Mouse (Mus musculus) ES-E14 (cell line): ENCODE results near the gene Kif13a. TPM values are rescaled to one million over a fixed set of nuclear protein-coding genes. Genes with fewer than 3 reads are reported as not detected.

Experiments used
- DNase-seq: peaks from one replicate; pipeline ENCODE4 v3.0.0-alpha.2; 2013; ENCODE audit warnings: low read depth, low spot score
- H3K27ac ChIP-seq: 2 replicates; pipeline ENCODE4 v1.5.1; 2012; ENCODE audit warnings: low read depth, mild to moderate bottlenecking, low read length, moderate library complexity, mixed read lengths; ENCODE audit not compliant: poor library complexity, insufficient read depth, severe bottlenecking
- H3K36me3 ChIP-seq: 2 replicates; pipeline ENCODE4 v1.6.1; 2012; ENCODE audit warnings: mild to moderate bottlenecking, low read length, moderate library complexity, mixed read lengths; ENCODE audit not compliant: control insufficient read depth, poor library complexity, insufficient read depth, severe bottlenecking
- H3K4me1 ChIP-seq, 2 experiments: fragments of 150-350 bp in 1 of 2; sonication (generic) in 1 of 2; 2 replicates each; pipeline ENCODE4 v1.6.1; 2012; ENCODE audit warnings: low read length in 2 of 2, mild to moderate bottlenecking in 1 of 2, mixed read lengths in 1 of 2; ENCODE audit not compliant: control insufficient read depth in 2 of 2, insufficient read depth in 2 of 2, poor library complexity in 1 of 2
- H3K4me3 ChIP-seq, 2 experiments: fragments of 150-350 bp in 1 of 2; sonication (generic) in 1 of 2; 2 replicates each; pipeline ENCODE4 v1.5.1; 2012; ENCODE audit warnings: low read length in 2 of 2, low read depth in 1 of 2, mild to moderate bottlenecking in 1 of 2, mixed read lengths in 1 of 2; ENCODE audit not compliant: insufficient read depth in 1 of 2, poor library complexity in 1 of 2, severe bottlenecking in 1 of 2
- H3K9ac ChIP-seq: 2 replicates; pipeline ENCODE4 v1.6.1; 2012; ENCODE audit warnings: low read depth, mild to moderate bottlenecking, low read length, mixed read lengths; ENCODE audit not compliant: poor library complexity, insufficient read depth, severe bottlenecking
- H3K9me3 ChIP-seq: fragments of 150-350 bp; sonication (generic); 2 replicates; pipeline ENCODE4 v1.6.1; 2012; ENCODE audit warnings: low read depth, mild to moderate bottlenecking, low read length; ENCODE audit not compliant: control insufficient read depth, insufficient read depth
- CHD2 ChIP-seq: IDR thresholded peaks from 2 replicates; pipeline ENCODE4 v1.6.1; 2014; ENCODE audit warnings: mild to moderate bottlenecking, low read depth, low read length, inconsistent platforms
- HCFC1 ChIP-seq: IDR thresholded peaks from 2 replicates; pipeline ENCODE4 v1.6.1; 2012; ENCODE audit warnings: low read length, inconsistent platforms, borderline replicate concordance; ENCODE audit not compliant: insufficient read depth
- MAFK ChIP-seq: IDR thresholded peaks from 2 replicates; pipeline ENCODE4 v1.6.1; 2014; ENCODE audit warnings: mild to moderate bottlenecking, low read depth, low read length, inconsistent platforms; ENCODE audit not compliant: insufficient read depth
- ZC3H11A ChIP-seq: IDR thresholded peaks from 2 replicates; pipeline ENCODE4 v1.6.1; 2012; ENCODE audit warnings: low read depth, mild to moderate bottlenecking, inconsistent platforms, low read length, borderline replicate concordance
- ZNF384 ChIP-seq: IDR thresholded peaks from 2 replicates; pipeline ENCODE4 v1.6.1; 2012; ENCODE audit warnings: low read depth, low read length, inconsistent platforms
- in situ Hi-C, 2 experiments: fragments of 600-800 bp; cut with MboI; formaldehyde crosslinking; loops; one replicate each; pipeline ENCODE4 v1.15.1; 2025; ENCODE audit warnings: low sequenced_read_pairs in 2 of 2, inconsistent platforms in 1 of 2; ENCODE audit not compliant: unreplicated experiment in 2 of 2
- total RNA-seq: library from RNA; depleted of rRNA; stranded (reverse); fragments of 300-350 nt; gene quantifications from 2 replicates; pipeline ENCODE4 v1.2.3, GENCODE M21; 2012

Gene Kif13a
- total RNA-seq, 1 experiment, result 23.6 TPM

- Histone ChIP-seq H3K9ac (peak overlapping the region; percentile 69), H3K4me3 (peak overlapping the region; percentile 79 to 83), H3K4me1 (peaks cover 0 to 20% of the 10 kb centered on the region in 2 experiments), H3K9me3 (no peaks in the 10 kb centered on the region), H3K27ac (peak overlapping the region; percentile 33; the same call in 1 of the 2 replicates), H3K36me3 (no peaks in the 10 kb centered on the region)
- no peak for TF ChIP-seq ZNF384
- no peak for TF ChIP-seq HCFC1
- no peak for TF ChIP-seq CHD2
- no peak for TF ChIP-seq ZC3H11A
- TF ChIP-seq MAFK, result no peak
- in situ Hi-C loops, result no loop called here
- no peak for DNase-seq
These were observed 986 bp upstream of the Kif13a start for GRCm38 (mm10) chr13:46930659-46931046.

- TF ChIP-seq CHD2 (no peak), MAFK (no peak), ZC3H11A (no peak), HCFC1 (no peak), ZNF384 (no peak)
- in situ Hi-C loops, result no loop called here
- Histone ChIP-seq H3K4me3 (peak overlapping the region; percentile 83 to 92), H3K4me1 (peaks cover 3 to 19% of the 10 kb centered on the region in 2 experiments), H3K36me3 (no peaks in the 10 kb centered on the region), H3K9me3 (no peaks in the 10 kb centered on the region), H3K27ac (peak overlapping the region; percentile 49; the same call in 1 of the 2 replicates), H3K9ac (peak overlapping the region; percentile 76)
- DNase-seq, result peak; percentile 40
These were observed 541 bp downstream of the Kif13a start for GRCm38 (mm10) chr13:46928961-46929691.

GRCm38 (mm10) chr13:46928404-46928803 lies 1.3 kb downstream of the Kif13a start:
- TF ChIP-seq MAFK, result no peak
- TF ChIP-seq CHD2, result no peak
- TF ChIP-seq ZC3H11A, result no peak
- TF ChIP-seq HCFC1, result no peak
- no peak for TF ChIP-seq ZNF384
- H3K4me1 ChIP-seq, result peaks cover 3 to 18% of the 10 kb centered on the region in 2 experiments
- H3K9ac ChIP-seq, result peak overlapping the region; percentile 76; the same call in 1 of the 2 replicates
- in situ Hi-C loops, result no loop called here
- DNase-seq, result no peak
- no peaks in the 10 kb centered on the region for H3K9me3 ChIP-seq
- H3K27ac ChIP-seq, result no peak overlapping the region
- peak overlapping the region; percentile 83 to 92 for H3K4me3 ChIP-seq
- H3K36me3 ChIP-seq, result no peaks in the 10 kb centered on the region

GRCm38 (mm10) chr13:46925671-46926070 lies 4.0 kb downstream of the Kif13a start:
- Histone ChIP-seq H3K9me3 (no peaks in the 10 kb centered on the region), H3K4me1 (peaks cover 3 to 17% of the 10 kb centered on the region in 2 experiments), H3K4me3 (peak overlapping the region; percentile 9 to 39; a peak in 2 of 4 replicates), H3K27ac (no peak overlapping the region), H3K36me3 (no peaks in the 10 kb centered on the region), H3K9ac (peak overlapping the region; percentile 21; the same call in 1 of the 2 replicates)
- no peak for DNase-seq
- in situ Hi-C loops, result no loop called here
- no peak for TF ChIP-seq ZNF384
- TF ChIP-seq MAFK, result peak; percentile 99
- TF ChIP-seq HCFC1, result no peak
- no peak for TF ChIP-seq ZC3H11A
- no peak for TF ChIP-seq CHD2
